Mouse (Mus musculus) myocyte (in vitro differentiated cells): Measurements from ENCODE around the gene Tnip3. TPM values are rescaled to one million over a fixed set of nuclear protein-coding genes. Genes with fewer than 3 reads are reported as not detected.

Experiments
- H3K27me3 ChIP-seq: one replicate; pipeline ENCODE4 v1.6.1; 2011; ENCODE audit not compliant: control insufficient read depth, insufficient read depth, insufficient read length
- H3K36me3 ChIP-seq: one replicate; pipeline ENCODE4 v1.6.1; 2011; ENCODE audit not compliant: control insufficient read depth, insufficient read depth
- H3K4me2 ChIP-seq: one replicate; pipeline ENCODE4 v1.6.1; 2011; ENCODE audit warnings: low read depth, control low read depth
- H3K4me3 ChIP-seq: one replicate; pipeline ENCODE4 v1.5.1; 2011; ENCODE audit warnings: mild to moderate bottlenecking, control low read depth, moderate library complexity
- H3K79me2 ChIP-seq: one replicate; pipeline ENCODE4 v1.6.1; 2011; ENCODE audit not compliant: control insufficient read depth, insufficient read depth
- H3ac ChIP-seq: one replicate; pipeline ENCODE4 v1.6.1; 2011; ENCODE audit not compliant: control insufficient read depth, insufficient read length
- CEBPB ChIP-seq: IDR thresholded peaks from 2 replicates; pipeline ENCODE4 v1.6.1; 2011; ENCODE audit warnings: mild to moderate bottlenecking, moderate library complexity; ENCODE audit not compliant: poor library complexity, insufficient read depth, severe bottlenecking
- E2F4 ChIP-seq: IDR thresholded peaks from one replicate; pipeline ENCODE4 v1.6.1; 2011; ENCODE audit warnings: mild to moderate bottlenecking, control low read depth, moderate library complexity; ENCODE audit not compliant: insufficient read depth
- MAX ChIP-seq: IDR thresholded peaks from one replicate; pipeline ENCODE4 v1.6.1; 2011; ENCODE audit warnings: low read depth, mild to moderate bottlenecking, control low read depth
- MYOD1 ChIP-seq, 3 experiments: IDR thresholded peaks; one replicate each; pipeline ENCODE4 v1.6.1; 2011; ENCODE audit warnings: control low read depth in 2 of 3, low read depth in 2 of 3, mild to moderate bottlenecking in 2 of 3, moderate library complexity in 1 of 3; ENCODE audit not compliant: insufficient read length in 2 of 3, control insufficient read depth in 1 of 3
- MYOG ChIP-seq, 3 experiments: IDR thresholded peaks; one replicate each; pipeline ENCODE4 v1.6.1; 2011; ENCODE audit warnings: control low read depth in 2 of 3, low read depth in 2 of 3, mild to moderate bottlenecking in 2 of 3; ENCODE audit not compliant: insufficient read length in 2 of 3, control insufficient read depth in 1 of 3, insufficient read depth in 1 of 3
- POLR2A ChIP-seq: IDR thresholded peaks from one replicate; pipeline ENCODE4 v1.6.1; 2011; ENCODE audit warnings: low read depth, mild to moderate bottlenecking, control low read depth, moderate library complexity; ENCODE audit not compliant: insufficient read length
- POLR2AphosphoS2 ChIP-seq: IDR thresholded peaks from one replicate; pipeline ENCODE4 v1.6.1; 2011; ENCODE audit warnings: low read depth, control low read depth; ENCODE audit not compliant: insufficient read length
- REST ChIP-seq: IDR thresholded peaks from one replicate; pipeline ENCODE4 v1.6.1; 2011; ENCODE audit warnings: mild to moderate bottlenecking, control low read depth, moderate library complexity; ENCODE audit not compliant: insufficient read depth, insufficient read length
- SRF ChIP-seq: IDR thresholded peaks from one replicate; pipeline ENCODE4 v1.6.1; 2011; ENCODE audit warnings: low read depth; ENCODE audit not compliant: control insufficient read depth, insufficient read length
- TCF12 ChIP-seq: IDR thresholded peaks from one replicate; pipeline ENCODE4 v1.6.1; 2011; ENCODE audit warnings: mild to moderate bottlenecking, control low read depth; ENCODE audit not compliant: poor library complexity, insufficient read depth, severe bottlenecking
- TCF3 ChIP-seq: IDR thresholded peaks from one replicate; pipeline ENCODE4 v1.6.1; 2011; ENCODE audit warnings: low read depth, control low read depth; ENCODE audit not compliant: insufficient read length
- USF1 ChIP-seq: IDR thresholded peaks from one replicate; pipeline ENCODE4 v1.6.1; 2011; ENCODE audit warnings: low read depth, mild to moderate bottlenecking, control low read depth, moderate library complexity
- polyA plus RNA-seq: library from polyadenylated mRNA; unstranded; fragments of >200 nt; fragmentation: generic; extraction: Trizol; gene quantifications from one replicate; pipeline ENCODE4 v1.2.1, GENCODE M21; 2012; ENCODE audit warnings: missing spikeins

Tnip3 gene
- polyA plus RNA-seq, 1 experiment, result 0.02 TPM

DNA sequence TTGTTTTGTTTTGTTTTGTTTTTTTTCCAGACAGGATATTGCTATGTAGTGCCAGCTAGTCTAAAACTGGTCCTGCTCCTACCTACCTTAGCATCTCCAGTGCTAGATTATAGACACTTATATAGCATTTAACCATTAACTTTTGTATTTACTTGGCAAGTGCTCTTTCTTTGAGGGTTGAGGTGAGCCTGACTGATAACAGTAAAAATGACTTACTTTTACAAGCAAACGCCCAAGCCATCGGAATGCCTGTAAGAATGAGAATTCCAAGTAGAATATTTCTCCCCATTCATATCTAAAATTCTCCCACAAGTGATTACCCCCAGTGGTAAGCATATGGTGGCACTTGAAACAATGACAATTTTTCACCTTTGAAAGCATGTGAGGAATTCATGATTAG, 105.5 kb downstream of the Tnip3 start:
- Histone ChIP-seq H3K27me3 (no peaks in the 10 kb centered on the region), H3K4me3 (no peak overlapping the region), H3K4me2 (no peak overlapping the region), H3K36me3 (no peaks in the 10 kb centered on the region), H3ac (no peak overlapping the region), H3K79me2 (no peaks in the 10 kb centered on the region)
- no peak for TF ChIP-seq POLR2AphosphoS2
- no peak for TF ChIP-seq TCF3
- TF ChIP-seq CEBPB, result no peak
- no peak for TF ChIP-seq MYOD1 (IDR thresholded peaks at IDR 0.05; ENCODE audit: control insufficient read depth in 1 of 3, insufficient read length in 2 of 3, low read depth in 2 of 3)
- TF ChIP-seq TCF12, result no peak
- TF ChIP-seq REST, result no peak
- no peak for TF ChIP-seq USF1
- no peak for TF ChIP-seq MAX
- TF ChIP-seq MYOG (IDR thresholded peaks at IDR 0.05; ENCODE audit: control insufficient read depth in 1 of 3, insufficient read depth in 1 of 3, insufficient read length in 2 of 3, low read depth in 2 of 3), result no peak
- no peak for TF ChIP-seq SRF

DNA sequence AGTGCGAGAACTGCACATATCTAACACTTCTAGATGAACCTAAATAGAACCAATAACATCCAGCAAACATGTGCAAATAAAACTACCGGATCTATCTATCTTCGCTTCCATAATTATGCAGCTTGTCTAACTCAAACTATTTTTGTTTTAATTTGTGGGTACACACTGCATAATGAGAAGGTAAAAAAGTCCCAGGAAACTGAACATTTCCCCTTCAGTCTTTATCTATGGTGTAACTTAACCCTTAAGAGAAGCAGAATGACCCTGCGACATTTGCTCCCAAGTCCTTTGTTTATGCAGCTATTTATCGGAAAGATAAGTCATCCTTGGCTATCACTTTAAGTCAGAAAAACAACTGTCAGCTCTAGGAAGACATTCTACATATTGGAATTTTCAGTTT, 107.1 kb downstream of the Tnip3 start:
- Histone ChIP-seq H3K36me3 (no peaks in the 10 kb centered on the region), H3K27me3 (no peaks in the 10 kb centered on the region), H3K79me2 (no peaks in the 10 kb centered on the region), H3K4me3 (no peak overlapping the region), H3ac (no peak overlapping the region), H3K4me2 (no peak overlapping the region)
- TF ChIP-seq USF1 (no peak), TCF3 (no peak), POLR2A (no peak), TCF12 (no peak), MYOG (IDR thresholded peaks at IDR 0.05; ENCODE audit: control insufficient read depth in 1 of 3, insufficient read depth in 1 of 3, insufficient read length in 2 of 3, low read depth in 2 of 3) (no peak), POLR2AphosphoS2 (no peak), MYOD1 (IDR thresholded peaks at IDR 0.05; ENCODE audit: control insufficient read depth in 1 of 3, insufficient read length in 2 of 3, low read depth in 2 of 3) (no peak), SRF (no peak)

DNA sequence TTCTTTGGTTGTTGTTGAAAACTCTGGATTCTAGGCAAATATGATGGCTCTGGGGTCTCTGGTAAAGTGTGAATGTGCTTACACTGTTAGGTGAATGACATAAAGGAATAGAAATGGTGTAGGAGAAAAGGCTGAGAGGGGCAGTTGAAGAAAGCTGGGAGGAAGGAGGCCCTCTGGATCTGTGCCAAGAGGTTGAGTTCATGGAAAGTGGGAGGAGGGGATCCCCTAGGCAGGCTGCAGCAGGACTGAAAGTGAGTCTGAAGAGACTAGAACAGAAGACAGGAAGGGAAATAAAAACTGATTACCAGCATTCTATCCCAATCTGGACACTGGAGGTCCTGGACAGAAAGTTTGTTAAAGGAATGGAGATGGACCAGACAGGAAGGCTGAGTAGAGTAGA, 117.3 kb downstream of the Tnip3 start:
- H3K4me3 ChIP-seq, result no peak overlapping the region
- no peaks in the 10 kb centered on the region for H3K36me3 ChIP-seq
- no peaks in the 10 kb centered on the region for H3K27me3 ChIP-seq
- H3K79me2 ChIP-seq, result no peaks in the 10 kb centered on the region
- H3ac ChIP-seq, result no peak overlapping the region
- H3K4me2 ChIP-seq, result no peak overlapping the region
- no peak for TF ChIP-seq TCF12
- no peak for TF ChIP-seq USF1
- no peak for TF ChIP-seq TCF3
- TF ChIP-seq SRF, result no peak
- no peak for TF ChIP-seq POLR2AphosphoS2
- TF ChIP-seq POLR2A, result no peak
- no peak for TF ChIP-seq MYOD1 (IDR thresholded peaks at IDR 0.05; ENCODE audit: control insufficient read depth in 1 of 3, insufficient read length in 2 of 3, low read depth in 2 of 3)
- TF ChIP-seq MYOG (IDR thresholded peaks at IDR 0.05; ENCODE audit: control insufficient read depth in 1 of 3, insufficient read depth in 1 of 3, insufficient read length in 2 of 3, low read depth in 2 of 3), result no peak
- no peak for TF ChIP-seq E2F4
- no peak for TF ChIP-seq REST
- TF ChIP-seq MAX, result no peak
- TF ChIP-seq CEBPB, result no peak

DNA sequence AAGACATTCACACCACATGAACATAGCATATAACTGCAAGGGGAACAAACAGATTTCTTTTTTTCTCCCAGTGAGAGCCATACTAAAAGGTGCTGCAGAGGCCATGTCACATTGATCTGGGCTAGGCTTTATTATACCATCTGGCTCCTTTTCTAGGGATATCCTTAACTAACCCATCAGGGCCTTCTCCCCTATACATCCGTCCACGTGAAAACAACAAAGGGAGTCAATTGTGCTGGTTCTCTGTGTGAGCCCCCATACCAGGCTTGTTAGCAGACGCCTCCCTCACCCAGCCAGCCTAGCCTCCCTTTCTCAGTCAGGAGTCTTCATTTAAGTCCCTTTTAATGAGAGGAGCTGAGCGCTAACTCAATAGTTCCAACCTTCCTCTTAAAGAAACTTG, 119.0 kb downstream of the Tnip3 start:
- H3K79me2 ChIP-seq, result no peaks in the 10 kb centered on the region
- TF ChIP-seq TCF3, result no peak
- TF ChIP-seq TCF12, result no peak
- no peak for TF ChIP-seq POLR2AphosphoS2
- TF ChIP-seq MYOD1 (IDR thresholded peaks at IDR 0.05; ENCODE audit: control insufficient read depth in 1 of 3, insufficient read length in 2 of 3, low read depth in 2 of 3), result no peak
- H3ac ChIP-seq, result no peak overlapping the region
- H3K36me3 ChIP-seq, result no peaks in the 10 kb centered on the region
- H3K27me3 ChIP-seq, result no peaks in the 10 kb centered on the region
- H3K4me2 ChIP-seq, result no peak overlapping the region
- no peak overlapping the region for H3K4me3 ChIP-seq

DNA sequence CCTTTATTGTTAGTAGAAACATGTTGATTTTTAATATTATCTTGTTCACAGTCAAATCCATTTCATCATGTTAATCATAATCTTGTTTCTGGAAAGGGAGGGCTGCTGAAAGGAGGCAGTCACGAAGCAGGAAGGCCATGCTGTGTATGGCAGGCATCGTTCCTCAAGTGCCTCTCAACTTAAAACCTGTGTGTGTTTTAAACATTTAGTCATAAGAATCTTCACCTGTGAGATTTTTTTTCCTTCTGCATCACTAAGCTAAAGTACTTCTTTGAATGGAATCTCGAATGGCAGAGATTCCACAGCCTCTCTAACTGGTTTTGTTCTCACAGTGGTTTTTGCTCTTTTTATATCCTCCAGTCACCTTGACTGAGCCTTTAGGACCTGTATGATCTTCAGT, 121.3 kb downstream of the Tnip3 start:
- Histone ChIP-seq H3K4me3 (no peak overlapping the region), H3K27me3 (no peaks in the 10 kb centered on the region), H3K36me3 (no peaks in the 10 kb centered on the region), H3ac (no peak overlapping the region), H3K4me2 (no peak overlapping the region), H3K79me2 (no peaks in the 10 kb centered on the region)
- TF ChIP-seq MYOG (IDR thresholded peaks at IDR 0.05; ENCODE audit: control insufficient read depth in 1 of 3, insufficient read depth in 1 of 3, insufficient read length in 2 of 3, low read depth in 2 of 3), result no peak
- TF ChIP-seq CEBPB, result no peak
- no peak for TF ChIP-seq TCF12
